Mouse (Mus musculus) olfactory bulb, adult 2 months (tissue): ENCODE measurements around the gene Maz.

Experiments
- CTCF ChIP-seq: fragments of 200-500 bp; IDR thresholded peaks from 2 replicates; pipeline ENCODE4 v1.5.1; 2012; ENCODE audit warnings: low read depth, mild to moderate bottlenecking, low read length, moderate library complexity; ENCODE audit not compliant: insufficient read depth
- POLR2A ChIP-seq: fragments of 200-500 bp; IDR thresholded peaks from 2 replicates; pipeline ENCODE4 v1.6.1; 2012; ENCODE audit warnings: mild to moderate bottlenecking, low read depth, low read length, moderate library complexity; ENCODE audit not compliant: insufficient read depth

GRCm38 (mm10) chr7:127018416-127019305 is 8.2 kb downstream of the Maz start:
- TF ChIP-seq CTCF (no peak), POLR2A (no peak)
